Mouse (Mus musculus): ENCODE data around the gene Mrs2. TPM values are rescaled to one million over a fixed set of nuclear protein-coding genes. Genes with fewer than 3 reads are reported as not detected.
A peak's percentile ranks its signal among the peaks of the same experiment; 100 is the strongest.

The Mrs2 gene
- total RNA-seq, 1 experiment: 18.3 TPM

- DNase-seq (ENCODE audit: low read depth, low spot score): peak; percentile 72
- H3K4me1 ChIP-seq (ENCODE audit: control insufficient read depth in 2 of 2, insufficient read depth in 2 of 2, low read length in 2 of 2, poor library complexity in 1 of 2): no peaks in the 10 kb centered on the region
- no peak overlapping the region for H3K27ac ChIP-seq (ENCODE audit: insufficient read depth, low read depth, low read length, poor library complexity, severe bottlenecking)
- no peaks in the 10 kb centered on the region for H3K36me3 ChIP-seq (ENCODE audit: control insufficient read depth, insufficient read depth, low read length, poor library complexity, severe bottlenecking)
- no peak overlapping the region for H3K4me3 ChIP-seq (ENCODE audit: insufficient read depth in 1 of 2, low read depth in 1 of 2, low read length in 2 of 2, poor library complexity in 1 of 2, severe bottlenecking in 1 of 2)
- in situ Hi-C loops (cut with MboI; ENCODE audit: low sequenced_read_pairs in 2 of 2, unreplicated experiment in 2 of 2): no loop called here
- no peak for TF ChIP-seq MAFK (IDR thresholded peaks at IDR 0.05; ENCODE audit: insufficient read depth, low read depth, low read length)
- no peak for TF ChIP-seq ZNF384 (IDR thresholded peaks at IDR 0.05; ENCODE audit: low read depth, low read length)
- no peak for TF ChIP-seq CHD2 (IDR thresholded peaks at IDR 0.05; ENCODE audit: low read depth, low read length)
- TF ChIP-seq ZC3H11A (IDR thresholded peaks at IDR 0.05; ENCODE audit: borderline replicate concordance, low read depth, low read length): no peak
- no peak for TF ChIP-seq HCFC1 (IDR thresholded peaks at IDR 0.05; ENCODE audit: borderline replicate concordance, insufficient read depth, low read length)
- H3K9me3 ChIP-seq (ENCODE audit: control insufficient read depth, insufficient read depth, low read depth, low read length): no peaks in the 10 kb centered on the region
- H3K9ac ChIP-seq (ENCODE audit: insufficient read depth, low read depth, low read length, poor library complexity, severe bottlenecking): no peak overlapping the region
Observed at GRCm38 (mm10) chr13:24938683-24939082, 81.5 kb downstream of the Mrs2 start.

GRCm38 (mm10) chr13:24937839-24938166 is 82.4 kb downstream of the Mrs2 start:
- in situ Hi-C loops (cut with MboI; ENCODE audit: low sequenced_read_pairs in 2 of 2, unreplicated experiment in 2 of 2): no loop called here
- Histone ChIP-seq H3K27ac (ENCODE audit: insufficient read depth, low read depth, low read length, poor library complexity, severe bottlenecking) (no peak overlapping the region), H3K4me3 (ENCODE audit: insufficient read depth in 1 of 2, low read depth in 1 of 2, low read length in 2 of 2, poor library complexity in 1 of 2, severe bottlenecking in 1 of 2) (peak overlapping the region; percentile 71 to 81), H3K36me3 (ENCODE audit: control insufficient read depth, insufficient read depth, low read length, poor library complexity, severe bottlenecking) (no peaks in the 10 kb centered on the region), H3K4me1 (ENCODE audit: control insufficient read depth in 2 of 2, insufficient read depth in 2 of 2, low read length in 2 of 2, poor library complexity in 1 of 2) (no peaks in the 10 kb centered on the region), H3K9me3 (ENCODE audit: control insufficient read depth, insufficient read depth, low read depth, low read length) (no peaks in the 10 kb centered on the region), H3K9ac (ENCODE audit: insufficient read depth, low read depth, low read length, poor library complexity, severe bottlenecking) (no peak overlapping the region)
- DNase-seq (ENCODE audit: low read depth, low spot score): no peak
- TF ChIP-seq MAFK (IDR thresholded peaks at IDR 0.05; ENCODE audit: insufficient read depth, low read depth, low read length) (no peak), CHD2 (IDR thresholded peaks at IDR 0.05; ENCODE audit: low read depth, low read length) (no peak), ZC3H11A (IDR thresholded peaks at IDR 0.05; ENCODE audit: borderline replicate concordance, low read depth, low read length) (no peak), HCFC1 (IDR thresholded peaks at IDR 0.05; ENCODE audit: borderline replicate concordance, insufficient read depth, low read length) (no peak), ZNF384 (IDR thresholded peaks at IDR 0.05; ENCODE audit: low read depth, low read length) (no peak)

Other genes with a start within 250 kb of the Mrs2 start
- 30.2 and 37.9 TPM in 2 replicates for gene BC005537, start 218.7 kb downstream of the Mrs2 start, total RNA-seq (2012; rRNA removed)
- gene Acot13, start 188.8 kb downstream of the Mrs2 start, total RNA-seq (2012; rRNA removed): 13.8 and 18.3 TPM in 2 replicates
- 45.7 and 52.7 TPM in 2 replicates for gene Tdp2, start 188.7 kb downstream of the Mrs2 start, total RNA-seq (2012; rRNA removed)
- gene D130043K22Rik, start 175.2 kb downstream of the Mrs2 start, total RNA-seq (2012; rRNA removed): 0.31 and 0.79 TPM in 2 replicates
- gene Aldh5a1, start 82.7 kb downstream of the Mrs2 start, total RNA-seq (2012; rRNA removed): 2.3 and 3.0 TPM in 2 replicates
- 0.67 and 0.69 TPM in 2 replicates for gene Gpld1, start 77.2 kb downstream of the Mrs2 start, total RNA-seq (2012; rRNA removed)
- gene Dcdc2a, start 35.6 kb upstream of the Mrs2 start, total RNA-seq (2012; rRNA removed): 0.16 and 0.67 TPM in 2 replicates